ENCODE assay signal across 8 mouse cellular contexts in the genomic region with DNA sequence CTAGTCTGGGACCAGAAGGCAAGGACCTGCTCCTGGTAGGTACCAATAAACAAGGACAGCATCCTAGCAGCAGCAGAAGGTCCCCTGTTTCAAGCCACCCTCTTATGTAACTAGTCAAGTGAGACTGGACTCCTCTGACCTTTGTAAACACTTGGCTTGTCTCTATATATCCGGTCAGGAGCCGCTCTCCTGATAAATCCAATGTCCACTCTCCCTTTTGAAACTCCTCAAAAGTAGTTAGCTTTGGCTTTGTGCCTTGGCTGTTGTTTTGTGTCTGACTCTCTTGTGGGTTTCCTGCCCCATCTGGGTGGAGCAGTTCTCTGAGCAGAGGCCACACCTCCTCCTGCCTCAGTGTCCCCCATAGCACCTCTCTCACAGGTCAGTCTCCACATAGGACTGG. TPM values are rescaled to one million over a fixed set of nuclear protein-coding genes. Genes with fewer than 3 reads are reported as not detected.
DNase-seq lines count a peak whose midpoint lies in the region; ATAC-seq and TF ChIP-seq lines count a peak whose summit lies in the region.

No protein-coding gene starts in this region.

- peak; percentile 84 for TF ChIP-seq EP300 in liver, postnatal 0 days (IDR thresholded peaks at IDR 0.05; ENCODE audit: low read depth)

- no peak overlapping the region for H3K4me2 ChIP-seq in embryonic facial prominence, embryonic 13.5 days
- no peak overlapping the region for H3K4me2 ChIP-seq in hindbrain, embryonic 15.5 days
- no peak overlapping the region for H3K4me2 ChIP-seq in liver, postnatal 0 days (ENCODE audit: low read depth, low read length)

- peaks cover 25% of the 10 kb centered on the region for H3K4me1 ChIP-seq in embryonic facial prominence, embryonic 13.5 days
- peaks cover 31% of the 10 kb centered on the region for H3K4me1 ChIP-seq in hindbrain, embryonic 15.5 days (replicated peaks)
- peaks cover 27% of the 10 kb centered on the region for H3K4me1 ChIP-seq in liver, postnatal 0 days (ENCODE audit: insufficient read depth)

- peak; percentile 60 for DNase-seq in adrenal gland, postnatal 14 days
- DNase-seq in adrenal gland, adult 18-20 months (ENCODE audit: low spot score in 2 of 2) = no peak
- no peak for DNase-seq in liver, postnatal 0 days
- DNase-seq in embryo, embryonic 11 days = no peak
- DNase-seq in left cerebral cortex, postnatal 36 days (ENCODE audit: low spot score in 2 of 2) = no peak

- no peak overlapping the region for H3K4me3 ChIP-seq in embryonic facial prominence, embryonic 13.5 days
- H3K4me3 ChIP-seq in hindbrain, embryonic 15.5 days = no peak overlapping the region
- no peak overlapping the region for H3K4me3 ChIP-seq in liver, postnatal 0 days (ENCODE audit: low read depth, low read length)

- WGBS in embryonic facial prominence, embryonic 13.5 days = 86% methylated on average over 2 of the region's 2 CpGs
- 70% methylated on average over 2 of the region's 2 CpGs for WGBS in hindbrain, embryonic 15.5 days
- 60% methylated on average over 2 of the region's 2 CpGs for WGBS in liver, postnatal 0 days (ENCODE audit: insufficient replicate concordance)

- H3K9me3 ChIP-seq in embryonic facial prominence, embryonic 13.5 days = no peaks in the 10 kb centered on the region
- no peaks in the 10 kb centered on the region for H3K9me3 ChIP-seq in hindbrain, embryonic 15.5 days
- no peaks in the 10 kb centered on the region for H3K9me3 ChIP-seq in liver, postnatal 0 days (ENCODE audit: low read length)

- peak overlapping the region; percentile 49; the same call in 1 of the 2 replicates for H3K9ac ChIP-seq in embryonic facial prominence, embryonic 13.5 days
- H3K9ac ChIP-seq in hindbrain, embryonic 15.5 days = no peak overlapping the region
- H3K9ac ChIP-seq in liver, postnatal 0 days (replicated peaks) = 0 out of 2 replicates have a peak overlapping the region, but pooled peaks have one; percentile 22

- H3K27me3 ChIP-seq in embryonic facial prominence, embryonic 13.5 days = peaks cover 28% of the 10 kb centered on the region
- peaks cover 26% of the 10 kb centered on the region for H3K27me3 ChIP-seq in hindbrain, embryonic 15.5 days
- H3K27me3 ChIP-seq in liver, postnatal 0 days (ENCODE audit: insufficient read depth, low read length) = peaks cover 23% of the 10 kb centered on the region

- H3K36me3 ChIP-seq in embryonic facial prominence, embryonic 13.5 days = peaks cover 17% of the 10 kb centered on the region
- no peaks in the 10 kb centered on the region for H3K36me3 ChIP-seq in hindbrain, embryonic 15.5 days
- no peaks in the 10 kb centered on the region for H3K36me3 ChIP-seq in liver, postnatal 0 days (replicated peaks; ENCODE audit: insufficient read depth, low read length)

- no peak for ATAC-seq in embryonic facial prominence, embryonic 13.5 days (ENCODE audit: insufficient number of reproducible peaks, insufficient read depth, low FRiP score, low TSS enrichment, low read depth)
- no peak for ATAC-seq in hindbrain, embryonic 15.5 days (ENCODE audit: low FRiP score, low read depth)
- ATAC-seq in liver, postnatal 0 days = peak; percentile 79
- ATAC-seq in monocyte, adult 5-6 weeks (replicated peaks; ENCODE audit: insufficient number of reproducible peaks, low FRiP score, low TSS enrichment, poor library complexity, severe bottlenecking) = no peak

- TF ChIP-seq CTCF in liver, postnatal 0 days (IDR thresholded peaks at IDR 0.05; ENCODE audit: low read depth) = no peak

- intact Hi-C loops in left cerebral cortex, postnatal 36 days (cut with DNase I) = no loop called here

- peak overlapping the region; percentile 60; the same call in 1 of the 2 replicates for H3K27ac ChIP-seq in embryonic facial prominence, embryonic 13.5 days
- peak overlapping the region; percentile 71 for H3K27ac ChIP-seq in hindbrain, embryonic 15.5 days (replicated peaks)
- peak overlapping the region; percentile 92 for H3K27ac ChIP-seq in liver, postnatal 0 days (ENCODE audit: low read depth)

RNA-seq across cellular contexts. Expression of gene Acox1, which starts 19.4 kb away (rescaled TPM):
- total RNA-seq in adrenal gland, postnatal 14 days (2021) = 150 and 199 TPM in 2 replicates
- total RNA-seq in adrenal gland, adult 18-20 months (2021) = 100 to 1,000 TPM; 208 to 244 TPM
- 21.4 and 24.5 TPM in 2 replicates for polyA plus RNA-seq in embryonic facial prominence, embryonic 13.5 days (2015; fragmentation: Nextera tagmentation; extraction: Ambion mirVana)
- polyA plus RNA-seq in hindbrain, embryonic 15.5 days (2015; fragmentation: Nextera tagmentation; extraction: Ambion mirVana) = 60.6 and 61.4 TPM in 2 replicates
- polyA plus RNA-seq in liver, postnatal 0 days (2015; fragmentation: Nextera tagmentation; extraction: Ambion mirVana) = 258 and 304 TPM in 2 replicates
- 100 to 1,000 TPM; 115 to 118 TPM for total RNA-seq in left cerebral cortex, postnatal 36 days (2021)
- total RNA-seq in monocyte, adult 5-6 weeks (2017) = 26.1 to 35.6 TPM (median 28.5 TPM) in 3 replicates

RNA-seq across cellular contexts. Expression of gene Ten1, which starts 19.6 kb away (rescaled TPM):
- total RNA-seq in adrenal gland, postnatal 14 days (2021) = 16.7 and 20.0 TPM in 2 replicates
- total RNA-seq in adrenal gland, adult 18-20 months (2021) = 10 to 100 TPM; 17.3 to 20.7 TPM
- 59.7 and 74.1 TPM in 2 replicates for polyA plus RNA-seq in embryonic facial prominence, embryonic 13.5 days (2015; fragmentation: Nextera tagmentation; extraction: Ambion mirVana)
- polyA plus RNA-seq in hindbrain, embryonic 15.5 days (2015; fragmentation: Nextera tagmentation; extraction: Ambion mirVana) = 90.6 and 104 TPM in 2 replicates
- polyA plus RNA-seq in liver, postnatal 0 days (2015; fragmentation: Nextera tagmentation; extraction: Ambion mirVana) = 20.7 and 22.8 TPM in 2 replicates
- 10 to 100 TPM; 41.3 to 41.6 TPM for total RNA-seq in left cerebral cortex, postnatal 36 days (2021)
- 27.4 to 31.3 TPM (median 30.8 TPM) in 3 replicates for total RNA-seq in monocyte, adult 5-6 weeks (2017)

RNA-seq across cellular contexts. Expression of gene Evpl, which starts 19.6 kb away (rescaled TPM):
- total RNA-seq in adrenal gland, postnatal 14 days (2021) = 1.3 and 1.7 TPM in 2 replicates
- total RNA-seq in adrenal gland, adult 18-20 months (2021) = 1 to 10 TPM in 1 of 2 experiments, under 1 TPM in 1; 0.56 to 1.0 TPM
- polyA plus RNA-seq in embryonic facial prominence, embryonic 13.5 days (2015; fragmentation: Nextera tagmentation; extraction: Ambion mirVana) = 4.8 and 5.1 TPM in 2 replicates
- polyA plus RNA-seq in hindbrain, embryonic 15.5 days (2015; fragmentation: Nextera tagmentation; extraction: Ambion mirVana) = 1.0 and 1.1 TPM in 2 replicates
- polyA plus RNA-seq in liver, postnatal 0 days (2015; fragmentation: Nextera tagmentation; extraction: Ambion mirVana) = 0.06 and 0.07 TPM in 2 replicates
- total RNA-seq in left cerebral cortex, postnatal 36 days (2021) = 1 to 10 TPM; 1.2 to 1.3 TPM
- total RNA-seq in monocyte, adult 5-6 weeks (2017) = 0.21 TPM in 1 of 3 replicates, not detected in the others

RNA-seq across cellular contexts. Expression of gene Fbf1, which starts 50.3 kb away (rescaled TPM):
- total RNA-seq in adrenal gland, postnatal 14 days (2021) = 28.1 and 31.0 TPM in 2 replicates
- 10 to 100 TPM; 30.9 to 42.1 TPM for total RNA-seq in adrenal gland, adult 18-20 months (2021)
- polyA plus RNA-seq in embryonic facial prominence, embryonic 13.5 days (2015; fragmentation: Nextera tagmentation; extraction: Ambion mirVana) = 49.5 and 60.3 TPM in 2 replicates
- 55.7 and 59.0 TPM in 2 replicates for polyA plus RNA-seq in hindbrain, embryonic 15.5 days (2015; fragmentation: Nextera tagmentation; extraction: Ambion mirVana)
- polyA plus RNA-seq in liver, postnatal 0 days (2015; fragmentation: Nextera tagmentation; extraction: Ambion mirVana) = 2.2 and 2.3 TPM in 2 replicates
- total RNA-seq in left cerebral cortex, postnatal 36 days (2021) = 10 to 100 TPM; 65.5 to 98.0 TPM
- total RNA-seq in monocyte, adult 5-6 weeks (2017) = 12.9 to 31.1 TPM (median 16.4 TPM) in 3 replicates

RNA-seq across cellular contexts. Expression of gene Srp68, which starts 55.8 kb away (rescaled TPM):
- total RNA-seq in adrenal gland, postnatal 14 days (2021) = 63.1 and 70.4 TPM in 2 replicates
- total RNA-seq in adrenal gland, adult 18-20 months (2021) = 10 to 100 TPM; 72.8 to 75.2 TPM
- polyA plus RNA-seq in embryonic facial prominence, embryonic 13.5 days (2015; fragmentation: Nextera tagmentation; extraction: Ambion mirVana) = 95.2 and 97.5 TPM in 2 replicates
- polyA plus RNA-seq in hindbrain, embryonic 15.5 days (2015; fragmentation: Nextera tagmentation; extraction: Ambion mirVana) = 63.9 and 66.1 TPM in 2 replicates
- 20.9 and 23.8 TPM in 2 replicates for polyA plus RNA-seq in liver, postnatal 0 days (2015; fragmentation: Nextera tagmentation; extraction: Ambion mirVana)
- 10 to 100 TPM; 66.6 to 70.6 TPM for total RNA-seq in left cerebral cortex, postnatal 36 days (2021)
- 18.0 to 34.3 TPM (median 25.7 TPM) in 3 replicates for total RNA-seq in monocyte, adult 5-6 weeks (2017)
